Mouse (Mus musculus) urinary bladder, adult 18-20 months (tissue): ENCODE data around the gene Vps72.
A peak's percentile ranks its signal among the peaks of the same experiment; 100 is the strongest.
"Not testable (repeated sequence)": the region's sequence is repeated elsewhere in the genome, so short reads cannot be mapped to it uniquely, and the experiment has no call there.

Experiments used
- DNase-seq, 2 experiments: peaks; one replicate each; pipeline ENCODE4 v3.0.0; 2022; ENCODE audit warnings: low spot score in 2 of 2, mixed read lengths in 2 of 2

The Vps72 gene

DNA sequence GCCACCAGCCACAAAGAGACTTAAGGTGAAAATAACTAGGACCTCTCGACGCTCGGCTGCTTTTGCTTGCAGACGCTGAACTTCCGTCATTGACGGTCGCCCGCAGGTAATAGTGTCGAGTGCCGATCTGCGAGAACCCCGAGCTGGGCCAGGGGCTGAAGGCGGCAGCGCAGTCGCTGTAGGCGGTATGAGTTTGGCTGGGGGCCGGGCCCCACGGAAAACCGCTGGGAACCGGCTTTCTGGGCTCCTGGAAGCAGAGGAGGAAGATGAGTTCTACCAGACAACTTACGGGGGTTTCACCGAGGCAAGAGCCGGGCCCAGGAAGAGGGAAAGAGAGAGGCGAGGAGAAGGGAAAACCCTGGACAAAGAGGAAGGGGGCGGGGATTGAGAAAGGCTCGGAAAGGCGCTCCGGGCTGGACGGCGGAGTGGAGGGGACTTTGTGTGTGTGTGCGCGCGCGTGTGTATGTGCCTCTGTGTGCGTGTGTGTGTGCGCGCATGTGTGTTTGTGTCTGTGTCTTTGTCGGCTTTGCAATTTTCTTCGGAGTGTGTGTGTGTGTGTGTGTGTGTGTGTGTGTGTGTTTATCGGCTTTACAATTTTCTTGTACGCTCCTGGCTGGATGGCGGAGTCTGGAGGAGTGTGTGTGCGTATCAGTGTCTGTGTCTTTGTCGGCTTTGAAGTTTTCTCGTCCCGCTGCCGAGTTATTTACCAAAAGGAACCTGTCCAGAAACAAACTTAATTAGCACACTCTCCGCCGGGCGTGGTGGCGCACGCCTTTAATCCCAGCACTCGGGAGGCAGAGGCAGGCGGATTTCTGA, at the start of gene Vps72:
TSS of gene Vps72 (plus strand) at position 112 of the 816 bp plus-strand sequence.
- DNase-seq: peak; percentile 83 to 93

DNA sequence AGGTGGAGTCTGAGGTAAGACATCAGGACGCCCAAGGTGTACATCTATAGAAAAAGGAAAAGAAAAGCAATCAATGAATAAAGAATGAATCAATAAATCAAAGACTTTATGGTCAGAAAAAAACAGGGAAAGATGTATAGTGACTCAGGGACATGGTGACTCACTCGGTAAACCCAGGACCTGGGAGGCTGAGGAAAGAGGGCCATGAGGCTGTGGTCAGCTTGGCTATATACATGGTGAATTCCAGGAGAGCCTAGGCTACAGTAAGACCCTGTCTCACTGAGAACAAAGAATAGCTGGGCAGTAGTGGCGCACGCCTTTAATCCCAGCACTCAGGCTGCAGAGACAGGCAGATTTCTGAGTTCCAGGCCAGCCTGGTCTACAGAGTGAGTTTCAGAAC, 47.1 kb upstream of the Vps72 start:
- DNase-seq: no peak

DNA sequence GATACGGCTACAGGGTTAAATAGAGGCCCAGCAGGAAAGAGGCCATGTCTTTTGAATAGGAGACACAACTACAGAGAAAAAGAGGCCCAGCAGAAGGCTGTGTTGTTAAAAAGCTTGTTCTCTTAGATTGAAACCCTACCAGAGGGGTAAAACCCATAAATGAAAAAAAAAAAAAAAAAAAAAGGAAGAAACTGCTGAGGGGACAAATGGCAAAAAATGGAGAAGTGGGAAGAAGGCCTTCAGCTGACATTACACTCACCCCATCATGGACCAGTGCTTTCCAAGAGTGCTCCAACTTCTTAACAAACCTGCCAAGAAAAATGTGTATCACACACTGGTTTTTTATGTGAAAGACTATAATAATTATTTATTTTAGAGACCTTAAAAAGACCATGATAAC, 45.3 kb upstream of the Vps72 start:
- DNase-seq: no peak

DNA sequence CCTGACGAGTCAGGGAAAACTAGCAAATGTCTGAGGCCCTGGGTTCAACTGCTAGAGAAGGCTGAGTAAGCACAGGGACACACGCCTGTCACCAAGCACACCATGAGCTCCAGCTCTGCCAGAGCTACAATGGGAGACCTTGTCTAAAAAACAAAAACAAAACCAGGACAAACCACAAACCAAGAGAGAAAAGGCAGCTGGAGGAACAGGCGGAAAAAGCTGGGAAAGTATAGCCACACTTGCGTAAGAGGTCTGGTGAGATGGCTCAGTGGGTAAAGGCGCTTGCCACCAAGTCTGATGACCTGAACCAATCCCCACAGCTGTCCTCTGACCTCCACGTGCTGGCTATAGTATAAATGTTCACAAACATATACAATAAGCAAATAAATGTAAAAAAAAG, 44.7 kb upstream of the Vps72 start:
- no peak for DNase-seq

DNA sequence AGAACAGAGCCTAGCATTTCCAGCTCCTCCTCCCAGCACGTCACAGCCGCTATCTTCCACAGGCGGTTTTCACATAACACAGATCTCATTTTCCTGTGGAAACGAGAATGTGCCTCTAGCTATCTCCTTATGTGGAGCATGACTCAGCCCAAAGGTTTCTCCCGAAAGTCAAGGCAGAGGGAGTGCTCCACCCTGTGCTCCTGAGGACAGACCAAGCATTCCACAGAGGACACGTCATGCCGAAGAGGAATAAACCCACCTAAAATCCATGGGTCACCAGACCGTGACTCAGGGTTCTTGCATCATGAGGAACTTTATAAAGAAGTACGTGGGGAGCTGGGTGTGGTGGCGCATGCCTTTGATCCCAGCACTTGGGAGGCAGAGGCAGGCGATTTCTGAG, 44.3 kb upstream of the Vps72 start:
- DNase-seq: peak in 1 of 2 experiments; percentile 67

DNA sequence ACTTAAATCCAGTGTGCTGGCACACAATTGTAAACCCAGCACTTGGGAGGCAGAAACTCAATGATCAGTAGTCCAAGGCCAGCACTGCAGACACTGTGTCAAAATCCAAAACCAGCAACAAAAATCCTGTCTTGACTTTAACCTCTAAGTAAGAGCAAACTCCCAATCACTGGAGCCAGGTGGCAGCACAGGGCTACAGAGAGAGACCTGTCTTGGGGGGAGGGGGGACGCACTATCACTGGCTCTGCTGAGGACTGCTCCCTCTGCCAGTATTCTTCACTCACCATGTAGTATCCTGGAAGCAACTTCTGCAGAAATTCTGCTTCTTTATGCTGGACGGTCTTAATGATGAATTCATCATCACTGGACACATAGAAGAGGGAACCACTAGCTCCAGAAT, 39.2 kb upstream of the Vps72 start:
- no peak for DNase-seq

DNA sequence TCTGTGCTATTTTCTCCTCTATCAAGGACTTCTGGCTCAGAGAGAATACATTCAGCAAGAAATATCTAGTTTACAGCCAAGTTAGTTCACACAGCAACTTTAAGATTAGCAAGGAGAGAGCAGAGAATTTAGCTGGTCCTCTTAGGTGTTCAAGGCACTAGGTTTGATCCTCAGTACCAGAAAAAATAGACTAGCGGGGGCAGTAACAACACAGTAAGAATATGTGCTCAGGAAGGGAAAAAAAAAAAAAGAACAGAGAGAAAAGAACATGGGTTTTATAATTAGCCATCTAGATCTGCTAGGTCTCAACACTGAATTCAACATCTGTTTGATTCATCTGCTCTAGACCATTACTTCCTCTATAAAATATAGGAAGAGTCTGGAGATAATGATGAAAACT, 22.8 kb upstream of the Vps72 start:
- no peak for DNase-seq

DNA sequence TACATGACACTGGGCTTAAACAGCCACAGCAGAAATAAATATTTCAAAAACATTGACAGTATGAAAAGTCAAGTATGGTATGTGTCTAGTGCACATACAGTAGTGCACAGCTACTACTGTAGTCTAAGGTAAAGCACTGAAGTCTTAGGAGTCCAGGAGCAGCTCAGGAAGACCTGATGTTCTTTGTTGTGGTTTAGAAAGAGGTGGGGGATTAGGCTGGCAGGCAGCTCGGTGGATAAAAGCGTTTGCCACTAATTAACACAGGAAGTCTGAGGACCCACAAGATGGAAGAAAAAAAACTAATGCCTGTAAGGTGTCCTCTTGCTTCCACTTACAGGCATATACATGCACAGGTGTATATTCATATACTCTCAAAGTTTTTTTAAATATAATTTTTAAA, 10.0 kb upstream of the Vps72 start:
- DNase-seq: no peak

DNA sequence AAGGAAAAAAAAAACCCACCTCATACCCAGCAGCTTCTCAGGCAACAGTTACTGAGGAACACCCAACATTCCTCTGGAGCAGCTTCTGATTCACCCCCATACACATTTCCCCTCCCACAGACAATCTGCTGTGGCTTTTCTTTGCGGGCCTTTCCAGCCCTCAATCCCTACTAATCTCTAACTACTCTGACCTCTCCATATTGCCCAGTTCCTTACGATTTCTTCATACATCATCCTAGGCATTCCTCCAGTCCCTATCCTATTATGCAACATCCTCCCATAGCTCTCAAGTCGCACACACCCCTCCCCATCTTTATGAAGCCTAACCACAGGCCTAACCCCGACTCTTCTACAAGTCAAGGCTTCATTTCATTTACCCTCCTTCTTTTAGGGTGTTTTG, 5.7 kb upstream of the Vps72 start:
- DNase-seq: no peak

DNA sequence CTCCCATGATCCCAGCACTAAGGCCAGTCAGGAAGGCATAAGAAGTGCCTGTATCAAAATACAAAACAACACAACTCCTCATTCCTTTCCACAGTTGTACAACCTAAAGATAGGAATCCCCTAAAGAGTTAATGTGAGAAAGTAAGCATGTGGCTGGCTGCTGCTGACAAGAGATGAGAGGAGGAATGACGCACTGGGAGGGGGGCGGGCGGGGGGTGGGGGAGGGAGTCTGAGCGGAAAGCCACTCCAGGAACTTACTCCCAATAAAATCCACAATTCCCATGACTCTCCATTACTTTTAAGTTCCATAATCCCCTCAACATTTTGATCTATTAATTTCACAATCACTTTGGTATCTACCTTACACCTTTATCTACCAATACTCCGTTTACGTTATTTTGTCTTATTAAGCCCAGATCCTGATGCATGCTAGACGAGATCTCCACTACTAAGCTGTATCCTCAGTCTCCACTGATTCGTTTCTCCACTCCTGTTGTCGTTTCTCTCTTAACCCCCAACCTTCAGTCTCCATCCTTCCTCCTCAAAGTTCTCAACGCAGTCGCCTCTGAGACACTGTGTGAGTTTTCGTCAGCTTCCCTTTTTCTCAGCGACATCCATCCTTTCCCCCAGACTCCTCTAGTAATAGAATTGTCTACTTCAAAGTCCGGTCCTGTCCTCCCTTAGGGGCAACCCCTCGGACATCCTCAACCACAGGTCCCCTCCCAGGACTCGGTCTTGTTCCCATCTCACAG, 5.1 kb upstream of the Vps72 start:
- no peak for DNase-seq

DNA sequence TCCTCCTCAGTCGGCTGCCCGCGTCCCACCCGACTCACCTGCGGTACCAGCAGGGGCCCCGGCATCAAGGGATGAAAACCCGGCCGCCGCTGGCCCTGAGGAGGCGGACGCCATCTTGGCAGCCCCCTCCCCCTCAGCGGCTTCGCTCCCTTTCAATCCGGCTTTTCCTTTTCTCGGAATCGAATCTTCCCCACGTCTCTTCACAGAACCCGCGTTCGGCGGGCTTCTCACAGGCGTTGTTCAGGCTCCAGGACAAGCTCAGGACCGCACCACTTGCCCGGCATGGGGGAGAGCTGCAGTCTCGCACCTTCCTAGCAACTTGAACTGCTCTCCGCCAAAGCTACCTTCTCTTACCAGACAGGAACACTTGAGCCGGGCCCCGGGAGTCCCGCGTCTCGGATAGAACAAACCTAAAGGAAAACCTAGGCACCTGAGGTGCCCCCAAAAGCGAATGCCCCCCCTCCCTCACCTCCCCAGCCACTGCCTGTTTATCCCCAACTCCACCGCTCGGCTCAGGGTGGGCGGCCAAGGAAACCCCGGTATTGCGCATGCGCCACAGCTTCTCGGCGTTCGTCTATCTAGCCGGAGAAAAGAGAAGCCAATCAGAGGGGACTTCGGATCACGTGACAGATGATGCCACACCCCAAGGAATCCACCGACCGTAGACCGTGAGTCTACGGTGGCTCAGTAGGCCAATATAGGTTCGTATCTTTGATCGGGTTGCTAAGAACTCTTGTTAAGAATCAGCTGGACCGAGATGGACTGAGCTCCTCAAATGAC, 4.3 kb upstream of the Vps72 start, which contains the start of gene Pip5k1a:
TSS of gene Pip5k1a (minus strand) at position 593 of the 780 bp plus-strand sequence.
- DNase-seq: peak; percentile 81 to 92

DNA sequence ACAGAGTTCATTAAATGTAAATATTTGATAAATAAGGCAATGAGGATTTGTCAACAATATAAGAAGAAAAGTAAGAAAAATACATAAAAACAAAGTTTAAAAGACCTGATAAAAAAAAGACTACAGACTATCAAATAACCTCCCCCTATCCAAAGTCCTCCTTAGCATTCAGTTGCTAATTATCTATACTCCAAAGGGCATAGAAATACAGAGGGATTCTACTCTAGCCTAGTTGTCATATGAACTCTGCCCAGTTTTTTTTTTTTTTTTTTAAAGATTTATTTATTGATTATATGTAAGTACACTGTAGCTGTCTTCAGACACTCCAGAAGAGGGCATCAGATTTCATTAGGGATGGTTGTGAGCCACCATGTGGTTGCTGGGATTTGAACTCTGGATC, 3.5 kb upstream of the Vps72 start:
- DNase-seq: not testable (repeated sequence)

DNA sequence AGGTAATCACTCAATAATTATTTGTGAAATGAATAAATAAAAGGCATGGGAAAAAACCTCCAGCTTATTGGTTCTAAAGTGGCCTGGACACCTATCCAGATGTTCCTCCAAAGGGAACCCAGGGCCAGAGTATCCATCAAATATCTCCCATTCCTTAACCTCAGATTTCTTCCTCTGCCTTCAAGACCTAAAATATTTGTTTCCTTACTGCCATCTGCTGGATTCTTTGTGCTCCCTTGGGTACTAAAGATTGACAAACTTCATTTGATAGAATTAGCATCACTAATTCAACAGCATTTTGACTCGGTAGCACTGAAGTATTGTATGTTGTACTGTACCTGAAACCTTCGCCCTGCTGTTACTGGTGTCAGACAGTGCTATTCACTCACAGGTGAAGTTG, 2.9 kb upstream of the Vps72 start:
- DNase-seq: no peak

DNA sequence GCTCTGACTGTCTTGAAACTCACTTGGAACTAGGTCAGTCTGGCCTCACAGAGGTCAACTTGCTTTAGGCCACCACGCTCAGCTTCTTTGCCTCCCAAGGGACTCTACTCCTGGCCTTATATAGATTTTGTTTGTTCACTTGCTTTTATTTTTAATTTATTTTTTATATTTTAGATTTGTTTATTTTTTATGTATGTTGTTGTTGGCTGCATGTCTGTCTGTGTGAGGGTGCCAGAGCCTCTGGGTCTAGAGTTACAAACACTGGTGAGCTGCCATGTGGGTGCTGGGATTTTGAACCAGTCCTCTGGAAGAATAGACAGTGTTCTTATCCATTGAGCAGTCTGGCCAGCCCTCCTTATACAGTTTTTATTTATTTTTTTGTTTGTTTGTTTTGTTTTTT, 1.9 kb downstream of the Vps72 start:
- no peak for DNase-seq

DNA sequence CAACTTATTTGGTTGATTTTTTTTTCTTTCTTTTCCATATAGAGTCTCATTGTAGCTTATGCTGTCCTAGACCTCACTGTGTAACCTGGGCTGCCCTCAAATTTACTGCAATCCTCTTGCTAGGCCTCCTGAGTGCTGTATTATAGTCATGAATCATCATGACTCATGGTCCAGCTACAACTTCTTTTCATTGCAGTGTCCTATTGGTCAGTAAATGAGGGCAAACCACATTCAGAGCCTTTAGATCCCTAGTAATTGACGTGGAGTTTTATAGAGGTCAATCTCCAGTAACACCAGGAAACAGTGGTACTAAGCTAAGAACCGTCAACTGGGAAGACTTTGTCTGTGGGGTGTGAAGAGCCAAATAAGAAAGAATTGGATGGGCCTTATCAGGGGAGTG, 6.9 kb downstream of the Vps72 start:
- DNase-seq: no peak

DNA sequence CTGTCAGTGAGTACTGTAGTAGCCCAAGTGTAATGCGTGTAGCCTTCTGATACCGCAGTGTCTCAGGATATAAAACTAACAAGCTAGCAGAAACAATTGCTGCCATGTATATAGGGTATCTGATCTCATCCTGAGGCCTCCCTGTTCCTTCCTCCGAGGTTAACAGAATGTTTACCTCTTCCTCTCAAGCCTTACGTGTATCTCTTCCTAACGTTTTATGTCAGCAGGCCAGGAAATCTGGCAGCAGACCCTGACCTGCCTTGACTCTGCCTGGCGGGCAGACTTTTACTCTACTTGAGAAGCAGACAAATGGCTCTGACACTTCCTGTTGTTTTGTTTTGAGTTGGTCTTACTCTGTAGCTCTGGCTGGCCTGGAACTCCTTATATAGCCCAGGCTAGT, 10.8 kb downstream of the Vps72 start:
- no peak for DNase-seq

DNA sequence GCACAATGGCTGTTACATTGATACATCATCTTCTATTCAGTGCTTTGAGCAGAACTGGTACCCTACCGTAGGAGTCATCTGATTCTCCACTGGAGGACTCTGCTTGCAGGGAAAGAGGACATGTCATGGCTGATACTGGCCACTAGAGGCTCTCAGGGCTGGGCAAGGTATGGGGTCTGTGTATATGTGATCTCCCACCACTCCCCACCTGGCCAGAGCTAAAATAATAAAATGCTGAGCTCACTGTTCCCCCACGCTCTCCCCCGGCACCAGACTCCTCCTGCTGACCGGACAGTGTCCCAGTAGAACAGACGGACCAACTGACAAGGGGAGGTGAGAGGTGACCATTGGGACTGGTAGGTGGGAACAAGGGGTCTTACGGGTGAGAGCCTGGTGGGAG, 13.4 kb downstream of the Vps72 start, which contains the start of gene Tmod4:
TSS of gene Tmod4 (plus strand) at position 231 of the 400 bp plus-strand sequence.
- no peak for DNase-seq

DNA sequence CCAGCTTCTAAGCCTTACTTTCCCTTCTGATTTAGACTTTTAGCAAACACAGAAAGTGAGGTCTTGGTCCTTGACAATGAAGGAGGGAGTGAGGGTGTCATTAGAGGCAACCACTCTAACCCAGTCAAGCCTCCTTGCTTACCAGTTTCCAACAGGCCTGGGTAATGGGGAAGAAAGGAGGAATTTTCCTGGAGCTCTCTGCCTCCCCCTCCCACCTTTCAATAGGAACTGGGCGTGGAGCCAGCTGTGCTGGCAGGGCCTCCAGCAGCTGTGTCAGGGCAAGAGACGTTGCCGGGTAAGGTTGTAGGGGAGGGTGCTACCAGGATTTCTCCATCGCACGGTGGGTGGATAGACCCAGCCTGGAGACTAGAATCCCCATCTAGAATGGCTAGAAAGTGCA, 14.2 kb downstream of the Vps72 start:
- no peak for DNase-seq

DNA sequence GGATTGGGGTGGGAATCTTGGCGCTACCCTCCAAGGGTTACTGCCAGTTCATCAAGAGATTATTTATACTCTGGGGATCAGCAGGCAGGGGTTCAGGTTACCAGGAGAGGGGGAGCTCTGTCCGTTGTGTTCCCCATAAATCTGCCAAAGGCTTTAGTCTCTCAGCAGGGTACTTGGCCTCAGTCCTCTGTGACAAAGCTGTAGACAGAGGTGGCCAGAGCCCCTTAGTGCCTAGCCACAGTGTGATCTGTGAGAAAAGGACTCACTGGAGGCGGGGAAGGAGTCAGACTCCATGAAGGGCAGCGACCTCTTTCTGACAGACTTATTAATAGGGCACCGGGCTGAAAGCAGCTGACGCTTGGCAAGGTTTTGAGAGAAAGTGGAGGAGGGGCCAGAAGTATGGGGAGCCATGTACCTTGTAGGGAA, 18.4 kb downstream of the Vps72 start:
- DNase-seq: no peak

DNA sequence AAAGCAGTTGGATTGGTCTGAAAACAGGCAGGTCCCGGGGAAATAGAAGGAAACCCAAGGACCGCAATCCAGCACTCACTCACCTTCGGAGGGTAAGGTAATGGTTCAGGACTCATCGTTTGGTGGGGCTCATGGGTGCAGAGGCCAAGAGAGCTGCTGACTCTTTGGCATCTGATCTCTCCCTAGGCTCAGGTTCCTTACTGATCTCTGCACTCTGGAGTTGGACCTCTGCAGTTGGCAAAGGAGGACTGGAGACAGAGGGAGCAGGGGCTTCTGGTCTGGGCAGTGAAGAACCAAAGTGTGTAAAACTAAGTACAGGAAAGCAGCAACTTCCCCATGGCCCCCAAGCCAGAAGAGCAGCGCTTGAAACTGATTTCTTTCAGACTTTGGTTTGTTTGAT, 19.3 kb downstream of the Vps72 start:
- no peak for DNase-seq

DNA sequence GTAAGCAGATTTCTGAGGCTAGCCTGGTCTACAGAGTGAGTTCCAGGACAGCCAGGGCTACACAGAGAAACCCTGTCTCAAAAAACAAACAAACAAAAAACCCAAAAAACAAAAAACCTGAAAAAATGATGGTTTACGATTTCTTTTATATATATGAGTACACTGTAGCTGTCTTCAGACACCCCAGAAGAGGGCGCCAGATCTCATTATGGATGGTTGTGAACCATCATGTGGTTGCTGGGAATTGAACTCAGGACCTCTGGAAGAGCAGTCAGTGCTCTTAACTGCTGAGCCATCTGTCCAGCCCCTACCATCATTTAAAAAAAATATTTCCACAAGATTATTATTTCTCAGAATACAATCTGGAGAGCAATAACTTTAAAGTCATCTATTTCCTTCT, 21.6 kb downstream of the Vps72 start:
- DNase-seq: not testable (repeated sequence)

DNA sequence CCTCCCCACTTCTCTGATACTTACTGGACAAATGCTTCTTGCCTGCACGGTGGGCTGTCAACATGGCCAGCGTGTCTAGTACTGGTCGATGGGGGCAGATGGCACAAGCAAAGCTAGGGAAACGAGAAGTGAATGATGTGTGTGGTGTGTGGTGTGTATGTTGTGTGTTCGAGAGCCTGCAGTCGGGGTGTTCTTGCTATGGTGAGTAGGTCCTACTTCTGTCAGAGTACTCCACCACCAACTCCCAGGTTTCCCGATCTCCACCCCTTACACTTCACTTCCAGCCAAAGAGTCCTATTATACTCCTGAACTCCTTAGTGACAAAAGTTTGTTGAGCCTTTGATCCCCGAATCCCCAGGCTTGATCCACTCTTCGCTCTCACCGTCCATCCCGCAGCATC, 22.4 kb downstream of the Vps72 start:
- no peak for DNase-seq
